ENCODE assay signal across 18 mouse cellular contexts in genomic region chr6:53259841-53260240, GRCm38 (mm10). TPM values are rescaled to one million over a fixed set of nuclear protein-coding genes. Genes with fewer than 3 reads are reported as not detected.
DNase-seq lines count a peak whose midpoint lies in the region; TF ChIP-seq lines count a peak whose summit lies in the region.
"Had no signal": no experiment of that assay in that cellular context is flagged by ENCODE, and none has a peak within 500 bp of the region (broad histone marks: within the 10 kb centered on the region; RNA-seq: fewer than 3 reads in every experiment).

No protein-coding gene starts in this region.

- no peaks in the 10 kb centered on the region for H3K27me3 ChIP-seq in kidney, adult 2 months (replicated peaks; ENCODE audit: control insufficient read depth, insufficient read depth, low read length)
- H3K27me3 ChIP-seq: embryonic facial prominence, embryonic 15.5 days; forebrain, embryonic 15.5 days; heart, embryonic 12.5 days; intestine, embryonic 15.5 days had no signal

- peak; percentile 94 for DNase-seq in brain, adult 2 months (ENCODE audit: low read depth, low spot score)
- peak; percentile 79 to 81 for DNase-seq in cerebellum, adult 18-20 months
- DNase-seq in cerebellum, adult 9-11 months: peak; percentile 81
- peak; percentile 71 to 76 for DNase-seq in cerebellum, postnatal 36 days
- DNase-seq in testis, postnatal 10 days (ENCODE audit: low spot score): no peak
- no peak for DNase-seq in frontal cortex, postnatal 14 days (ENCODE audit: low spot score in 2 of 2)
- DNase-seq in kidney, adult 2 months: no peak
- DNase-seq: adrenal gland, postnatal 10 days; gastrocnemius, postnatal 14 days; kidney, adult 18-20 months had no signal

- WGBS in kidney, adult 2 months: 95% methylated on average over 3 of the region's 3 CpGs

- no peaks in the 10 kb centered on the region for H3K4me1 ChIP-seq in kidney, adult 2 months (ENCODE audit: control insufficient read depth, insufficient read depth, low read length)
- H3K4me1 ChIP-seq: embryonic facial prominence, embryonic 15.5 days; forebrain, embryonic 15.5 days; heart, embryonic 12.5 days; hindbrain, embryonic 10.5 days; intestine, embryonic 15.5 days had no signal

- no peak for TF ChIP-seq POLR2A in kidney, adult 2 months (IDR thresholded peaks at IDR 0.05; ENCODE audit: low read depth, low read length)

- no peak overlapping the region for H3K4me3 ChIP-seq in kidney, adult 2 months (ENCODE audit: insufficient read depth, low read depth, low read length)
- H3K4me3 ChIP-seq: embryonic facial prominence, embryonic 15.5 days; erythroblast, embryonic 14.5 days; forebrain, embryonic 10.5 days; forebrain, embryonic 15.5 days; heart, embryonic 12.5 days; hindbrain, embryonic 10.5 days; intestine, embryonic 15.5 days had no signal

- no peak for TF ChIP-seq CTCF in kidney, adult 2 months (conservative IDR thresholded peaks at IDR 0.05; ENCODE audit: insufficient read depth, insufficient read length, low read depth, low read length)

- H3K27ac ChIP-seq in kidney, adult 2 months (ENCODE audit: insufficient read depth, low read depth, low read length): no peak overlapping the region
- H3K27ac ChIP-seq: embryonic facial prominence, embryonic 15.5 days; forebrain, embryonic 10.5 days; forebrain, embryonic 15.5 days; hindbrain, embryonic 10.5 days; hindbrain, embryonic 14.5 days; intestine, embryonic 15.5 days had no signal

- no peaks in the 10 kb centered on the region for H3K36me3 ChIP-seq in kidney, adult 2 months (ENCODE audit: control insufficient read depth, insufficient read depth, low read length)
- H3K36me3 ChIP-seq: embryonic facial prominence, embryonic 15.5 days; forebrain, embryonic 10.5 days; forebrain, embryonic 15.5 days; heart, embryonic 12.5 days; hindbrain, embryonic 10.5 days; intestine, embryonic 15.5 days had no signal

RNA-seq across cellular contexts. Expression of gene Creb5, which starts 27.2 kb away (rescaled TPM):
- 0.67 and 0.90 TPM in 2 replicates for polyA plus RNA-seq in kidney, adult 2 months (2012; rRNA removed)

Comparison
In these comparisons a context has a peak if more than half of its experiments do, and no peak if none do; other contexts are left out.
1. DNase-seq: peak in brain, adult 2 months (single experiment), cerebellum, adult 18-20 months (2 of 2), cerebellum, adult 9-11 months (single experiment) and cerebellum, postnatal 36 days (2 of 2); none in testis, postnatal 10 days (single experiment), frontal cortex, postnatal 14 days (0 of 2) and kidney, adult 2 months (single experiment).